Comparison of ENCODE assay signal across 14 mouse cellular contexts in genomic region chr17:50641076-50641610, GRCm38 (mm10).
"Had no signal": no experiment of that assay in that cellular context is flagged by ENCODE, and none has a peak within 500 bp of the region (broad histone marks: within the 10 kb centered on the region; RNA-seq: fewer than 3 reads in every experiment).

No protein-coding gene starts in this region.

- H3K36me3 ChIP-seq: liver, embryonic 13.5 days; neural tube, embryonic 12.5 days had no signal

- H3K27ac ChIP-seq: kidney, postnatal 0 days; liver, embryonic 13.5 days; midbrain, embryonic 15.5 days; neural tube, embryonic 12.5 days had no signal

- H3K9ac ChIP-seq: liver, embryonic 13.5 days; midbrain, embryonic 15.5 days; neural tube, embryonic 12.5 days had no signal

- H3K4me1 ChIP-seq: liver, embryonic 13.5 days had no signal

- DNase-seq: kidney, adult 2 months; kidney, postnatal 25 days; liver, embryonic 13.5 days; lung, adult 2 months; lung, postnatal 14 days; lung, postnatal 4 days; retina, postnatal 1 day; thymus, adult 2 months; thymus, postnatal 14 days; thymus, postnatal 4 days had no signal

- ATAC-seq: midbrain, embryonic 15.5 days had no signal

- H3K27me3 ChIP-seq: liver, embryonic 13.5 days; midbrain, embryonic 15.5 days; neural tube, embryonic 12.5 days had no signal

- H3K9me3 ChIP-seq: liver, embryonic 13.5 days; midbrain, embryonic 15.5 days; neural tube, embryonic 12.5 days had no signal

- H3K4me2 ChIP-seq: liver, embryonic 13.5 days; midbrain, embryonic 11.5 days; midbrain, embryonic 15.5 days; neural tube, embryonic 12.5 days had no signal

- H3K4me3 ChIP-seq: liver, embryonic 13.5 days; midbrain, embryonic 15.5 days; neural tube, embryonic 12.5 days had no signal
